Mouse (Mus musculus): ENCODE data around the gene Gpr132. TPM values are rescaled to one million over a fixed set of nuclear protein-coding genes. Genes with fewer than 3 reads are reported as not detected.
A peak's percentile ranks its signal among the peaks of the same experiment; 100 is the strongest.
"Not testable (repeated sequence)": the region's sequence is repeated elsewhere in the genome, so short reads cannot be mapped to it uniquely, and the experiment has no call there.

Gene Gpr132
- total and polyA plus RNA-seq, 3 experiments, result 0.26 to 1.3 (median 0.59) TPM

DNA sequence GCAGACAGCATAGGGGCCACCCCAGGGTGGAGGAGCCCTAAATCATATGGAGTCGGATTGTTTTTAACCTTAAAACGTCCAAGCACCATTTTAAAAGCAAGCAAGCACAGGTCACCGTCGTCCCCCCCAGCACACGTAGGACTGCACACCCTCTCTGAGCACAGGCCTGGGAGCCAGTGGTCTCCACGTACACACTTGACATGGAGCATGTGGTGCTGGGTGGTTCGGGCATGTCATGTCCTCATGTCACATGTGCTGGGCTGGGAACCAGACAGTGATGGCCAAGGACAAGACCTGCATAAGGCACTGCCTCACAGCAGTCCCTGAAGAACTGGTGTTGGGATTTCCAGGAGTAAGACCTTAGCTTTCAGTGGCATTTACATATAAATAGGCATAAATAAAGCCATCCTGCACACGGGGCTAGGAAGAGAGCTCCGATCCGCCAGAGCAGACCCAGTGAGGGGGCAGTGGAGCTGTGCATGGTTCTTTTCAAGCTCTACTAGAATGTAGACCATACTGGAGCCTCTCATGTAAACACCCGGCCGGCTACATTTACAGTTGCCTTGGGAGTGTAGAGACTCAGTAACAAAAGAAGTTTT is 47.5 kb downstream of the Gpr132 start:
- no peak for DNase-seq

DNA sequence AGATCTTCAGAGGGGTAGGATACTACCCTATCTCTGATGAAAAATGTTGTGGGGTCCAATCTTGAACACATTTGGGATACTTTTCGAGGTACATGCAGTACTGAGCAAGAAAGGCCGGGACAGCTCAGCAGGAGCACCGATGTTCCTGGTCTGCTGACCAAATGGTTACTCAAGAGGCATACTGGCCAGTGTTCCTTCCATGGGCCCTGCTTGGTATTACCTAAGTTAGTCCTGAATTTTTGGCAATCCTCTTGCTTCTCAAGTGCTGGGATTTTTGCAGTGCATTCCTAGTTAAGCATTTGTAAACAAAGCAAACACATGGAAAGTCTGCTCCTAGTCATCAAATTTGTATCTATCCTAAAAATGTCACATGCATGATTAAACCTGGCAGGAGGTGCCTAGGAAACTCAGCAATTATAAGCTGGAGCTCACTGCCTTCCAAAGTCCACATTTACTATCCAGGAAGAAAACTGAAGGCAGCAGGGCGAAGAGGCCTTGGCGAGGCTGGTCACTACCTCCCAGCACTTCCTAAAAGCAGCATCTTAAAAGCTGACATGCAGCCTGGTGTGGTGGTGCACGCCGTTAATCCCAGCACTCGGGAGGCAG is 48.9 kb downstream of the Gpr132 start:
- DNase-seq, result no peak

- not testable (repeated sequence) for DNase-seq
Observed at GRCm38 (mm10) chr12:112816866-112817265, 51.2 kb downstream of the Gpr132 start.

- DNase-seq, result peak; percentile 48
Observed at GRCm38 (mm10) chr12:112816294-112816693, 51.7 kb downstream of the Gpr132 start.

GRCm38 (mm10) chr12:112814682-112815470 is 53.2 kb downstream of the Gpr132 start:
- DNase-seq, result no peak

DNA sequence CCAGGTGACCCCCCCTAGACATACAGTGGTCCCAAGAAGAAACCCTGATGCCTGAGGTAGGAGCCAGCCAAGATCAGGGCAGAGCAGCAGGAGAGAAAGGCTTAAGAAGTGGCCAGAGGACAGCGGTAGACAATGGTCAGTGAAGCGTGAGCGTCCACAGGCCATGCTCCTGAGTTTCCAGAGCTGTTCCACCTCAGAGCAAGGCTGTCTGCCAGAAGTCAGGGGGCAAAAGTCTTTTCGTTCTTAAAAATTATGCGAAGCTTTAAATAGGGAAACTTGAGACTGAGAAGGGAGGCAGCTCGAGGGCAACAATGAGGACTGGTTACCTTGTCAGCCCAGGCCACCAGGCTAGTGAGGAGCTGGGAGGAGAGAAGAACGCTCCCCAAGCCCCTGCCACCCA is 54.7 kb downstream of the Gpr132 start:
- no peak for DNase-seq

GRCm38 (mm10) chr12:112810092-112810885 is 57.7 kb downstream of the Gpr132 start:
- no peak for DNase-seq

GRCm38 (mm10) chr12:112809641-112810040 is 58.4 kb downstream of the Gpr132 start:
- no peak for DNase-seq

DNA sequence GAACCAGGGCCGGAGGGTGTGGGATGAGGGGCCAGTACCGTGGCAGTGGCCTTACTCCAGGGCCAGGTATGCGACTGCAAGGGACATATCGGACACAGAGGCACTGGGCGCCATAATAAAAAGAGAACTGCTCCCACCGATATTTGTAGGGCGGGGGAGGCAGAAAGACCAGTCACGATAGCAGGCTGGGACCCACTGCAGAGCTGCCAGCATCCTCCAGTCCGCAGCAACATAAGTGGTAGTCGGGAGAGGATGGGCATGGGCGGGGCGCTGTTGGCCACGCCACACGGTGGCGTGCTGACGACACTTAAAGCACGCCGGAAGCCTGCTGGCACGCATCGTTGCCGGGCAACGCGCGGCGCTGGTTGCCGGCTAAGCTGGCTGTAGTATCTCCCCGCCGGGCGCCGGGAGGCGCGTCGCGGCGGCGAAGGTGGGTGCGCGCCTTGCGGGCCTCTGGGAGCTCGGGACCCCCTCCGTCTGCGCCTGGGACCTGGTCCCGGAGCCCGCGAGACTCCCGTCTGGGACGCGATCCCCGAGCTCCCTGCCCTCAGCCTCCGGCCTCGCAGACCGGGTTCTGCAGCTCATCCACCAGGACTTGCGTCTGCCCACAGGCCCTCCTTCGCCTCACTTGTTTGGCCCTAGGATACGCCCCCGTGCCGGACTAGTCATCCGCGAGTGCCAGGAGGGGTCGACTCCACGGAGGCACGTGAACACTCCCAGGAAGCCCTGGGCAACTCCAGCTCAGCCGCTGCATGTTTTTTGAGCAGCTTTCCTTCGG is 59.3 kb downstream of the Gpr132 start, which contains the start of gene Clba1:
Gene Clba1 (plus strand): TSS at position 351 of the 778 bp plus-strand sequence.
- peak; percentile 95 for DNase-seq

DNA sequence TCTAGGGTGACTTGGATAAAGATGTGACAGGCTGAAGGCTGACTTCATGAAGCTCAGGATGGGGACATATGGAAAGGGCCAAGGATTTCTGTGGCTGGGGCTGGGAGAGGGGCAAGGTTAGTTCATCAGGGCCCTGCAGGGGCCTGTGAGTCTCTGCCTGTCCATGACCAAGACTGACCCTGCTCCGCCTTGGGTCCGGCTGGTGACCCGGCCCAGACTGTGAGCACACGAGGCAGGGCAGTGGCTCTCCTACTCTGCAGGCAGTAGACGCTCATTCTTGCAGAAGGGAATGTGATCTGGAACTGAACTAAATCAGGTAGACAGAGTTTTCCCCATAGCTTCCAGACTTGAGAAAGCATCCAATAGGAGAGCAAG is 59.8 kb downstream of the Gpr132 start:
- DNase-seq, result no peak

GRCm38 (mm10) chr12:112807796-112808195 is 60.2 kb downstream of the Gpr132 start:
- no peak for DNase-seq

DNA sequence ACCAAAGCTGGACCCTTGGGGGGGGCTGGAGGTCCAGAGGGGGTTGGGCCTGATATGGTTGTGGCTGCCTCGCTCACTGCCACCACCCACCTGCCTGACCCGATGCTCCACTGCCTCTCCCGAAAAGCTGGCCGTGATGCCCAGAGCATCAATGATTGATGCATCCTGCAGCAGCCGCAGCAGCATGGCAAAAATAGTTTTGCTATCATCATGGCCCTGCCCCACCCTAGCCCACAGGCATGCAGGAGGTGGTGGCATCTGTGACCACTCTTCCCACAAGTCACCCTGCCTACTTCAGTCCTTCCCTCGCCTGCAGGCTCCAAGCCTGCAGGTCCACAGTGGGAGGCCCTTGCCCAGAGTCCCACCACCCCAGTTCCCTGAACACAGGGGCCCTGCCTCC is 62.0 kb downstream of the Gpr132 start:
- no peak for DNase-seq

- DNase-seq, result peak; percentile 57
Observed at GRCm38 (mm10) chr12:112804046-112804445, 64.0 kb downstream of the Gpr132 start.

GRCm38 (mm10) chr12:112802917-112803316 is 65.1 kb downstream of the Gpr132 start:
- DNase-seq, result no peak

GRCm38 (mm10) chr12:112801864-112802846 is 65.9 kb downstream of the Gpr132 start, which contains the start of gene Ahnak2:
Gene Ahnak2 (minus strand): TSS chr12:112802657.
- peak; percentile 50 for DNase-seq

Other genes starting within 250 kb of the Gpr132 start
- 10 to 100 TPM; 10.7 to 39.1 TPM for gene Adssl1, start 248.2 kb downstream of the Gpr132 start, total RNA-seq (2021)
- gene Adssl1, start 248.2 kb downstream of the Gpr132 start, polyA plus RNA-seq (2012; rRNA removed), result 10.6 and 11.0 TPM in 2 replicates
- 10 to 100 TPM; 23.6 to 53.6 TPM for gene Siva1, start 223.5 kb downstream of the Gpr132 start, total RNA-seq (2021)
- 49.1 and 67.3 TPM in 2 replicates for gene Siva1, start 223.5 kb downstream of the Gpr132 start, polyA plus RNA-seq (2012; rRNA removed)
- gene Akt1, start 193.3 kb downstream of the Gpr132 start, total RNA-seq (2021), result 100 to 1,000 TPM; 267 to 369 TPM
- gene Akt1, start 193.3 kb downstream of the Gpr132 start, polyA plus RNA-seq (2012; rRNA removed), result 291 and 463 TPM in 2 replicates
- gene Zbtb42, start 189.4 kb downstream of the Gpr132 start, total RNA-seq (2021), result 10 to 100 TPM in 1 of 2 experiments, 1 to 10 TPM in 1; 5.5 to 15.8 TPM
- gene Zbtb42, start 189.4 kb downstream of the Gpr132 start, polyA plus RNA-seq (2012; rRNA removed), result 25.5 and 32.6 TPM in 2 replicates
- 10 to 100 TPM; 48.8 to 52.1 TPM for gene Cep170b, start 147.8 kb downstream of the Gpr132 start, total RNA-seq (2021)
- gene Cep170b, start 147.8 kb downstream of the Gpr132 start, polyA plus RNA-seq (2012; rRNA removed), result 49.0 and 52.5 TPM in 2 replicates
- gene Pld4, start 107.6 kb downstream of the Gpr132 start, total RNA-seq (2021), result 10 to 100 TPM; 10.1 to 13.0 TPM
- gene Pld4, start 107.6 kb downstream of the Gpr132 start, polyA plus RNA-seq (2012; rRNA removed), result 28.0 and 29.5 TPM in 2 replicates
- 10 to 100 TPM in 1 of 2 experiments, 1 to 10 TPM in 1; 3.6 to 10.0 TPM for gene Ahnak2, start 65.6 kb downstream of the Gpr132 start, total RNA-seq (2021)
- 1.7 and 2.2 TPM in 2 replicates for gene Ahnak2, start 65.6 kb downstream of the Gpr132 start, polyA plus RNA-seq (2012; rRNA removed)
- gene Clba1, start 59.3 kb downstream of the Gpr132 start, total RNA-seq (2021), result 10 to 100 TPM in 1 of 2 experiments, 1 to 10 TPM in 1; 4.1 to 14.3 TPM
- gene Clba1, start 59.3 kb downstream of the Gpr132 start, polyA plus RNA-seq (2012; rRNA removed), result 10.2 and 12.4 TPM in 2 replicates
- 10 to 100 TPM; 11.0 to 13.0 TPM for gene Cdca4, start 38.8 kb downstream of the Gpr132 start, total RNA-seq (2021)
- gene Cdca4, start 38.8 kb downstream of the Gpr132 start, polyA plus RNA-seq (2012; rRNA removed), result 8.1 and 9.4 TPM in 2 replicates
- 1 to 10 TPM; 3.5 to 6.1 TPM for gene Jag2, start 61.5 kb upstream of the Gpr132 start, total RNA-seq (2021)
- gene Jag2, start 61.5 kb upstream of the Gpr132 start, polyA plus RNA-seq (2012; rRNA removed), result 12.8 and 25.8 TPM in 2 replicates
- gene Nudt14, start 73.9 kb upstream of the Gpr132 start, total RNA-seq (2021), result 10 to 100 TPM; 24.6 to 34.4 TPM
- gene Nudt14, start 73.9 kb upstream of the Gpr132 start, polyA plus RNA-seq (2012; rRNA removed), result 35.4 and 45.9 TPM in 2 replicates
- gene Btbd6, start 108.3 kb upstream of the Gpr132 start, total RNA-seq (2021), result 10 to 100 TPM; 14.6 to 24.7 TPM
- 165 and 232 TPM in 2 replicates for gene Btbd6, start 108.3 kb upstream of the Gpr132 start, polyA plus RNA-seq (2012; rRNA removed)
- gene Brf1, start 132.5 kb upstream of the Gpr132 start, total RNA-seq (2021), result 10 to 100 TPM; 41.9 to 46.8 TPM
- 70.6 and 71.2 TPM in 2 replicates for gene Brf1, start 132.5 kb upstream of the Gpr132 start, polyA plus RNA-seq (2012; rRNA removed)
- 10 to 100 TPM; 38.7 to 42.1 TPM for gene Pacs2, start 146.3 kb upstream of the Gpr132 start, total RNA-seq (2021)
- gene Pacs2, start 146.3 kb upstream of the Gpr132 start, polyA plus RNA-seq (2012; rRNA removed), result 51.9 and 66.9 TPM in 2 replicates
- under 1 TPM; 0.28 to 0.43 TPM for gene Tex22, start 206.3 kb upstream of the Gpr132 start, total RNA-seq (2021)
- 0.35 and 0.90 TPM in 2 replicates for gene Tex22, start 206.3 kb upstream of the Gpr132 start, polyA plus RNA-seq (2012; rRNA removed)
- 100 to 1,000 TPM in 1 of 2 experiments, 10 to 100 TPM in 1; 76.6 to 102 TPM for gene Mta1, start 230.1 kb upstream of the Gpr132 start, total RNA-seq (2021)
- gene Mta1, start 230.1 kb upstream of the Gpr132 start, polyA plus RNA-seq (2012; rRNA removed), result 164 TPM in 2 replicates